Mouse (Mus musculus) E14TG2a.4 (cell line): ENCODE data around the gene Ensa.

ENCODE experiments used
- CTCF ChIP-seq: conservative IDR thresholded peaks from 2 replicates; pipeline ENCODE4 v1.5.1; 2014; ENCODE audit warnings: low read length
- POU5F1 ChIP-seq: IDR thresholded peaks from 2 replicates; pipeline ENCODE4 v1.6.1; 2014; ENCODE audit warnings: low read length, borderline replicate concordance

DNA sequence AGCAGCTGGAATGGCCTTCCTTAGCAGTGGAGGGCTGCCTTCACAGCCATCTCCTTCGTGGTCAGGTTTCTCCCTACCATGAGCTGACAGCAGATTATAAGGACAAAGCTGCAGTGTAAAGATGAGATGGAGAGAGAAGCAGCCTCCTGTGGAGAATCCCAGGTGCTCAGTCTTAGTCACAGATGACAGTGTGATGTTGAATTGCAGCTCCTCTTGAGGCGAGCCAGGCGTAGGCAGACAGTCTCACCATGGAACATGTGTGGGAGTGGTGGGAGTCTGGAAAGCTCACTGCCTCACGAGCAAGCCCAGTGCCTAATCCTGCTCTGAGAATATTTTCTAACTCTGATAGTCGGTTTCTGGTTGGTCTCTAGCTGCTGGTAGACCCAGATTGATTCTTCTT lies 3.0 kb downstream of the Ensa start:
- TF ChIP-seq CTCF: no peak
- no peak for TF ChIP-seq POU5F1
